Mouse (Mus musculus): ENCODE results near the gene Marco.

Gene Marco

GRCm38 (mm10) chr1:120504924-120505323, at the start of gene Marco:
Gene Marco (minus strand): TSS chr1:120505024.
- no peak for DNase-seq (ENCODE audit: low read depth, low spot score)

- no peak for DNase-seq (ENCODE audit: low read depth, low spot score)
These were observed 34.7 kb upstream of the Marco start for GRCm38 (mm10) chr1:120539506-120540029.

DNA sequence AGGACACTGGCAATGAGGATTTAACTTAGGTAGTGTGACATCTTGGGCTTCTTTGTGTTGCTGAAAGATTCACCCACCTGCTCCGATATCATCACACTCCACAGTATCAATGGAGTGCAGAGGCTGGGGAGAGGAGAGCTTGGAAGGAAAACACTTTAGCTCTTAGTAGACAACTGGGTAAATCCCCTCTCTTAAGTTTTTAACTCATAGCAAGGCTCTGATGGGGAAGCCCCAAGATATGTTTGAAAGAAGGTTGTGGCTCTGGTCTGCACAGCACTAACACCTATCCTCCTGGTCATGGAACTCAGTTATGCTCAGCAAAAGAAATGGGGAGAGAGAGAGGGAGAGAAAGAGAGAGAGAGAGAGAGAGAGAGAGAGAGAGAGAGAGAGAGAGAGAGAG, 32.2 kb upstream of the Marco start:
- DNase-seq (ENCODE audit: low read depth, low spot score): no peak

- DNase-seq (ENCODE audit: low read depth, low spot score): no peak
These were observed 31.1 kb upstream of the Marco start for GRCm38 (mm10) chr1:120535919-120536318.

GRCm38 (mm10) chr1:120532321-120532916, 27.6 kb upstream of the Marco start:
- no peak for DNase-seq (ENCODE audit: low read depth, low spot score)

GRCm38 (mm10) chr1:120531770-120532169, 26.9 kb upstream of the Marco start:
- no peak for DNase-seq (ENCODE audit: low read depth, low spot score)

GRCm38 (mm10) chr1:120529881-120530280, 25.1 kb upstream of the Marco start:
- no peak for DNase-seq (ENCODE audit: low read depth, low spot score)

- no peak for DNase-seq (ENCODE audit: low read depth, low spot score)
These were observed 12.8 kb upstream of the Marco start for GRCm38 (mm10) chr1:120517618-120518017.

GRCm38 (mm10) chr1:120510311-120510710, 5.5 kb upstream of the Marco start:
- DNase-seq (ENCODE audit: low read depth, low spot score): no peak

- no peak for DNase-seq (ENCODE audit: low read depth, low spot score)
These were observed 4.2 kb upstream of the Marco start for GRCm38 (mm10) chr1:120508976-120509375.

DNA sequence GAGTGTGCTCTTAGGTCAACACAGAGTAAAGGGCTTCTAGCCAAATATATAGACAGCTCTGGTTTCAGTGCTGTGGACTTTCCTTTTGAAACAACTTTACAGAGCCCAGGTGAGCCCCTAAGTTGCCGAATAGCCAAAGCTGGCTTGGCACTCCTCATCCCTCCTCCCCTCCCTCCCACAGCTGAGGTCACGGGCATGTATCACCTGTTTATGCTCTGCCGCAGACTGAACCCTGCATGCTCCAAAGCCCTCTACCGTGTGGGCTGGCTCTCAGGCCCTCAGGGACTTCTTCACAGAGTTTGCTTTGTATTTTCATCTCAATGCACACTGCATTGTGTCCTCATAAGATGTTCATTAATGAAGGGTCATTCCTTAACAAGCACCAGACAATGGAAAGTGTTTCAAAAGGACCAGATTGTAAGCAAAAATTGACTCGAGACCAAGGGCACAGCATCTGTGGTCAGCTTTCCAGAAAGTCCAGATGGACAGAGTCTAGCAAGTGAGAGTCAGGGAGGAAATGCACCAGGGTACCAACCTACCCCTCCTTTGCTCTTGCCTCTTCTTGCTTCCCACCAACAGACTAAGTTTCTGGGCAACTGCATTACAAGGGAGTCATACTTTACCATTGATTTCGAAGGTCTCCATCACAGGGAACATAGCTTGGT, 646 bp downstream of the Marco start:
- DNase-seq (ENCODE audit: low read depth, low spot score): no peak

DNA sequence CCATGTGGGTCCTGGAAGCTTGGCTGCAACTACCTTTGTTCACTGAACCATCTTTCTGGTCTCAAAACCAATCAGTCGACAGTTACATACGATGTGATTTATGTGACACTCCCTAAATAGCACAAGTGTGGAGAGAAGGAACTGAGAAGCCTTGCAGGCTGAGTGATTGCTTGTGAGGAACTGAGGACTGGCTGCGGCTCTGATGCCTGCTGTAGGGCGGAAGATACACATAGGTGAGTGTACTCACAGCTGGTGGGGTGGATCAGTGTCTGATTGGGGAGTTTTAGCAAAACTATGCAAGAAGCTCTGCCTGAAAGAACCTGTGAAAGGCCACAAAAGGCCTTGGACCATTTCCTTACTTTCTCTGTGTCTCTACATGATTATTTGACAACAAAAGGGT, 3.3 kb downstream of the Marco start:
- DNase-seq (ENCODE audit: low read depth, low spot score): no peak

GRCm38 (mm10) chr1:120498036-120498435, 6.8 kb downstream of the Marco start:
- DNase-seq (ENCODE audit: low read depth, low spot score): no peak

DNA sequence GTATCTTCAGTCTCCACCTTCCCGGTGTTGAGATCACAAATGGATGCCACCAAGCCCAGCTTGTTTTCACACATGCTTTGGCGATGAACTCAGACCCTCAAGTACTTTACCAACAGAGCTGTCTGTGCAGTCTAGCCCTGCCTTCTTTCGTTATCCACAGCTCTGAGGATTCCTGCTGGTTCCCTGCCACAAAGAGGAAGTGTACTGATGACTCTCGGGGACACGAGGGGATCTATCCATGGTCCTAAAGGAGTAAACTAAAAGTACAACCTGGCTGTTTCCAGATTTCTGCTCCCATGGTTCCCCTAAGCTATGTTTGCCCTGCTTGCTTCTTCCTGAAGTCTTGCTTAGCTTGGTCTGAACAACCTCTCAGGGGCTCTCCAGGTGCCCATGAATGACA, 23.9 kb downstream of the Marco start:
- DNase-seq (ENCODE audit: low read depth, low spot score): no peak

DNA sequence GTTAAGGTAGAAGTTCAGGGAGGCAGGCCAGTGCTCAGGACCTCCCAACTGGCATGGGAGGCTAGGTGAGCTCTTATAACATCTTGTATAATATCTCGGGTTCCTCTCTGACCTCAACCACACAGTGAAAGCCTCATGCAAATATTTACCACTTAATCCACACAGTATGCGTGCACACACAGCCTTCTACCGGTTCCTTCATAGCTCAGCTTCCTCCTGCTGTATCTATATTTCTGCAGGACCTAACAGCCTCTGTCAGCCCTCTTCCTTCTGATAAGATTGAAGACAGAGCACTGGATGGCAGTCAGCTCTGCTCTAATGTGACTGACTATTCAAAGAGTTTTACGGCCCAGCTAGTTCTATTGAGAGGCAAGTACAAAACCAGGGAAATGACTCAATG, 30.0 kb downstream of the Marco start:
- no peak for DNase-seq (ENCODE audit: low read depth, low spot score)

DNA sequence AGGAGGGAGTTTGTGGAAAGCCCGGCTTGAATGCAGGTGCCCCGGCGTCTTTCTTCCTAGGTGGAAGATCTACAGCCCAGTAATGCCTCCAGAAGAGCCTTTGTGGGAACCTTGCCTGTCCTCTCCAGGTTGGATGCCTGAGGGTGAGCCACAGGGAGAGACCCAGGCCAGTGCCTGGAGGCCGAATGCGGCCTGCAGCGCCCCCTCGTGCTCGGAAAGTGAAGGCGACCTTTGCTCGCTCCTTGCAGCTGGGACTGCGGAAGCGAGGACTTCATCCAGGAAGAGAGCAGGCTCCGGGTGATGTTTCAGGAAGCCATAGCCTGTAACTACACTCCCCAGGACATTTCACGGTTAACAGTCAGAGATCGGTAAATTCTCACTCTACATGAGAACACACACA, 35.9 kb downstream of the Marco start:
- no peak for DNase-seq (ENCODE audit: low read depth, low spot score)

DNA sequence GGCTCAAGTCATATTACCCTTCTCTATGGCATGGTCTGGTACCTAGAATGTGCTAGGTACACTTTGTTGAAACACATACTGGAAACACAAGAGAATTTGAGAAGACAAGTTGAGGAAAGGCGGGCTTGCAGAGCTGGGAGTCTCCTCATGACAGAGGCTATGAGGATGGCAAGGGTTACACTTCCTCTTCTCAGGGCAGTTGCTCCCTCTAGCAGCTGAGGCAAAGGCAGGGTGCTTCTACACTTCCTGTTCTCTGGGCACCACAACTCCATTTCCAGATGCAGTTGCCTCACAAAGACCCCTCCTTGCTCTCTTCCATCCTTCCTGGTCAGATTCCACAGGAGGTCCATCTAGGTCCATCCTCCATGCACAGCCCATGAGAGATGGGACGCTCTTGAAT, 37.5 kb downstream of the Marco start:
- DNase-seq (ENCODE audit: low read depth, low spot score): no peak

- DNase-seq (ENCODE audit: low read depth, low spot score): no peak
These were observed 38.1 kb downstream of the Marco start for GRCm38 (mm10) chr1:120466751-120467150.

- DNase-seq (ENCODE audit: low read depth, low spot score): no peak
These were observed 45.8 kb downstream of the Marco start for GRCm38 (mm10) chr1:120459032-120459431.

GRCm38 (mm10) chr1:120458524-120458923, 46.3 kb downstream of the Marco start:
- no peak for DNase-seq (ENCODE audit: low read depth, low spot score)

GRCm38 (mm10) chr1:120451486-120452270, 53.1 kb downstream of the Marco start:
- DNase-seq (ENCODE audit: low read depth, low spot score): no peak

- DNase-seq (ENCODE audit: low read depth, low spot score): peak; percentile 12
These were observed 55.2 kb downstream of the Marco start for GRCm38 (mm10) chr1:120449662-120450061.

GRCm38 (mm10) chr1:120443228-120443639, 61.6 kb downstream of the Marco start:
- no peak for DNase-seq (ENCODE audit: low read depth, low spot score)

Data from telencephalon, adult 2 months (tissue).